Mouse (Mus musculus) olfactory bulb, adult 2 months (tissue): ENCODE data around the gene Mrpl30. TPM values are rescaled to one million over a fixed set of nuclear protein-coding genes. Genes with fewer than 3 reads are reported as not detected.

Experiments used
- H3K27ac ChIP-seq: fragments of 200-500 bp; 2 replicates; pipeline ENCODE4 v1.5.1; 2012; ENCODE audit warnings: low read depth, low read length; ENCODE audit not compliant: insufficient read depth
- H3K4me1 ChIP-seq: fragments of 200-500 bp; 2 replicates; pipeline ENCODE4 v1.6.1; 2012; ENCODE audit warnings: low read length; ENCODE audit not compliant: control insufficient read depth, insufficient read depth
- H3K4me3 ChIP-seq: fragments of 200-500 bp; 2 replicates; pipeline ENCODE4 v1.5.1; 2012; ENCODE audit warnings: mild to moderate bottlenecking, low read depth, low read length, moderate library complexity; ENCODE audit not compliant: insufficient read depth
- CTCF ChIP-seq: fragments of 200-500 bp; IDR thresholded peaks from 2 replicates; pipeline ENCODE4 v1.5.1; 2012; ENCODE audit warnings: low read depth, mild to moderate bottlenecking, low read length, moderate library complexity; ENCODE audit not compliant: insufficient read depth
- POLR2A ChIP-seq: fragments of 200-500 bp; IDR thresholded peaks from 2 replicates; pipeline ENCODE4 v1.6.1; 2012; ENCODE audit warnings: mild to moderate bottlenecking, low read depth, low read length, moderate library complexity; ENCODE audit not compliant: insufficient read depth
- WGBS: fragments of 180-500 bp; shearing (Covaris S2); methylation state at CpG from one replicate; pipeline ENCODE4 v1.1.7; 2018; 5-methylcytosine and 5-hydroxymethylcytosine counted together
- polyA plus RNA-seq: library from polyadenylated mRNA; stranded (reverse); fragments of >200 nt; gene quantifications from 2 replicates; pipeline ENCODE4 v1.2.4, GENCODE M21; 2012; ENCODE audit warnings: low replicate concordance; ENCODE audit not compliant: missing spikeins, insufficient read depth, insufficient read length

Gene Mrpl30
- polyA plus RNA-seq: not detected in 2 replicates

- Histone ChIP-seq H3K27ac (peak within 1 kb of the TSS; percentile 67; the same call in 1 of the 2 replicates), H3K4me3 (peak within 1 kb of the TSS; percentile 92), H3K4me1 (no peaks in the 10 kb centered on the region)
- under 1% methylated on average over 41 of the region's 41 CpGs for WGBS
- TF ChIP-seq CTCF (no peak), POLR2A (peak; percentile 77)
These were observed at the start of gene Mrpl30, which contains the start of gene Mitd1 for GRCm38 (mm10) chr1:37890025-37890652. Gene Mrpl30 (plus strand): TSS chr1:37890477. Gene Mitd1 (minus strand): TSS chr1:37890411.

GRCm38 (mm10) chr1:37846878-37847277, 43.4 kb upstream of the Mrpl30 start:
- no peaks in the 10 kb centered on the region for H3K4me1 ChIP-seq
- no peak overlapping the region for H3K27ac ChIP-seq
- no peak overlapping the region for H3K4me3 ChIP-seq
- TF ChIP-seq CTCF (no peak), POLR2A (no peak)
- WGBS: 88% methylated on average over 8 of the region's 8 CpGs

- no peak for TF ChIP-seq POLR2A
- TF ChIP-seq CTCF: no peak
- Histone ChIP-seq H3K27ac (no peak overlapping the region), H3K4me3 (no peak overlapping the region), H3K4me1 (no peaks in the 10 kb centered on the region)
- 53% methylated on average over 2 of the region's 2 CpGs for WGBS
These were observed 39.6 kb upstream of the Mrpl30 start for GRCm38 (mm10) chr1:37850696-37851095.

GRCm38 (mm10) chr1:37864511-37865400, 25.5 kb upstream of the Mrpl30 start:
- H3K4me3 ChIP-seq: peak overlapping the region; percentile 66
- TF ChIP-seq POLR2A: peak; percentile 89
- no peak for TF ChIP-seq CTCF
- H3K4me1 ChIP-seq: no peaks in the 10 kb centered on the region
- WGBS: under 1% methylated on average over 90 of the region's 90 CpGs
- H3K27ac ChIP-seq: peak overlapping the region; percentile 89

GRCm38 (mm10) chr1:37865401-37866215, 24.7 kb upstream of the Mrpl30 start:
- Histone ChIP-seq H3K4me1 (no peaks in the 10 kb centered on the region), H3K27ac (peak overlapping the region; percentile 89), H3K4me3 (peak overlapping the region; percentile 66)
- 7% methylated on average over 23 of the region's 23 CpGs for WGBS
- TF ChIP-seq CTCF (no peak), POLR2A (no peak)

- Histone ChIP-seq H3K27ac (peak within 1 kb of the TSS; percentile 89), H3K4me1 (no peaks in the 10 kb centered on the region), H3K4me3 (peak within 1 kb of the TSS; percentile 66)
- TF ChIP-seq CTCF (no peak), POLR2A (no peak)
- WGBS: 76% methylated on average over 6 of the region's 6 CpGs
These were observed 24.0 kb upstream of the Mrpl30 start, which contains the start of gene Tsga10 for GRCm38 (mm10) chr1:37866286-37866685. Gene Tsga10 (minus strand): TSS chr1:37866429.

- TF ChIP-seq POLR2A: no peak
- no peak for TF ChIP-seq CTCF
- H3K27ac ChIP-seq: no peak overlapping the region
- 78% methylated on average over 1 of the region's 1 CpGs for WGBS
- peaks cover 3% of the 10 kb centered on the region for H3K4me1 ChIP-seq
- no peak overlapping the region for H3K4me3 ChIP-seq
These were observed 23.2 kb upstream of the Mrpl30 start for GRCm38 (mm10) chr1:37867056-37867455.

- 69% methylated on average over 10 of the region's 10 CpGs for WGBS
- TF ChIP-seq POLR2A (no peak), CTCF (no peak)
- H3K4me3 ChIP-seq: no peak overlapping the region
These were observed 22.5 kb upstream of the Mrpl30 start for GRCm38 (mm10) chr1:37867684-37868322.

More at GRCm38 (mm10) chr1:37867684-37868322, 22.5 kb upstream of the Mrpl30 start:
- Histone ChIP-seq H3K4me1 (peaks cover 3% of the 10 kb centered on the region), H3K27ac (no peak overlapping the region)
